Mouse (Mus musculus): ENCODE measurements at regions not wholly inside any gene's neighbourhood (a gene's known extent, or its start where the extent isn't known, plus 50 kb on each side); places are given as distances from the start of the nearest gene placed in this dataset.
A peak's percentile ranks its signal among the peaks of the same experiment; 100 is the strongest.

- DNase-seq = no peak
These were observed 212.6 kb upstream of the Depdc1a start for GRCm38 (mm10) chr3:159282594-159282993.

DNA sequence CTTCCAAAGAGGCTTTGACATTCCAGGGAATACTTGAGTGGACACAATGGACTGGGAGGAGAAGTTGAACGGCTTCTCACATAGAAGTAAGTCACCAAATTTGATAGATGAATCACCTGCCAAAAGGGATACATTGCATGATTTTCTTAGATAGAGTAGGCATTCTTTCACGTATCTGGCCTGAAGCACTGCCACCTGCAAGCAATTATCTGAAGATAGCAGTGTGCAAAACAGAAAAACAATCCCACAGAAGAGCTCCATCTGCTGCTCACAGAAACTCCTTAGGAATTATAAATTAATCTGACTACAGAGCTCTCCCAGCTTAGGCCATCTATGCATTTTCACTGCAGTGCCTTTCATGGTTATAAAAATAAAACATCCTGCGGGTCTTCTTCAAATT, 177.8 kb upstream of the Depdc1a start:
- no peak for DNase-seq

DNA sequence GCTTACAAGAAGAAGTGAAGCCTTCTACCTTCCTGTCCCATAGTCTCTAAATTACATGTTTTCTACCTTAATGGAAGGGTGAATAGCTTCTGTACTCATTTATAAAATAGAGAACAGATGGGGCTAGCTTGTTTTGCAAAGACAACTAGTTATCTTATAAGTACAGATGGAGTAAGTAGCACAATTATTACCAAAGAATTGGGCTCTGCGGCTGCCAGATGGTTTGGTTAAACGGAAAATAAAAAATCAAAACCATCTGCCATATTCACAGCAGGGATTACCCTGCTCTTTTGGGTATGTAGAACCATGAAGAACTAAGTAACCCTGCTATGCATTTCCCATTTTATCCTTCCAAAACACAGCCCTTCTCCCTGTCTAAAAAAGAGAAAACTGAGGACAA, 147.2 kb upstream of the Depdc1a start:
- no peak for DNase-seq

DNA sequence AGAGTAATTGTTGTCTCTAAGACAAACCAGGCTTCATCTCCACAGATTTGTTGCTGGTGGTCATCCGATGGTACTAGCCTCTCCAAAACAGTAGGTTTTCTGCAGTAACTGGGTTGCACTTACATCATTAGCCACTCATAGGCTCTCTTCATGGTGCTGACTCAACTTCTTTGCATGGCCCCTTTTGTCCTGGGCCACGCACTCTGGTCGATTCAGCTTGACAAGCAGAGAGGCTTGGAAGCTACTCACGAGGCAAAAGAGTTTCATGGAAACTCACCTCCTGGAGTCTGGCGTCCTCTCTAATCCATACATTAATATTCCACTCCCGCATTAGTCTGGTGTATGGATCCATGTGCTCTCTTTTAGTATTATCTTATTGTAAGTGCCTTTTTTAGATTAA, 141.5 kb upstream of the Depdc1a start:
- no peak for DNase-seq

GRCm38 (mm10) chr3:159373177-159373576, 122.1 kb upstream of the Depdc1a start:
- DNase-seq = peak; percentile 4
